Mouse (Mus musculus) midbrain, embryonic 13.5 days (tissue): Measurements from ENCODE around the gene Gjc2. TPM values are rescaled to one million over a fixed set of nuclear protein-coding genes. Genes with fewer than 3 reads are reported as not detected.
"Not testable (repeated sequence)": the region's sequence is repeated elsewhere in the genome, so short reads cannot be mapped to it uniquely, and the experiment has no call there.

ENCODE experiments used
- ATAC-seq: fragments of 200-750 bp; cut with Nextera tagmentation; 2 replicates; pipeline ENCODE4 v1.8.0; 2017; ENCODE audit warnings: mild to moderate bottlenecking, moderate TSS enrichment, moderate library complexity
- H3K27ac ChIP-seq: fragments of 300-500 bp; sonication (generic); 2 replicates; pipeline ENCODE4 v1.5.1; 2015; ENCODE audit warnings: inconsistent platforms, mild to moderate bottlenecking, moderate library complexity
- H3K27me3 ChIP-seq: fragments of 300-500 bp; sonication (generic); 2 replicates; pipeline ENCODE4 v1.6.1; 2015; ENCODE audit warnings: mild to moderate bottlenecking, inconsistent platforms
- H3K36me3 ChIP-seq: fragments of 300-500 bp; sonication (generic); 2 replicates; pipeline ENCODE4 v1.6.1; 2015; ENCODE audit warnings: mild to moderate bottlenecking, inconsistent platforms
- H3K4me1 ChIP-seq: fragments of 300-500 bp; sonication (generic); replicated peaks from 2 replicates; pipeline ENCODE4 v1.6.1; 2015; ENCODE audit warnings: inconsistent platforms
- H3K4me2 ChIP-seq: fragments of 300-500 bp; sonication (generic); replicated peaks from 2 replicates; pipeline ENCODE4 v1.6.1; 2015; ENCODE audit warnings: moderate library complexity, mild to moderate bottlenecking, inconsistent platforms
- H3K4me3 ChIP-seq: fragments of 300-500 bp; sonication (generic); replicated peaks from 2 replicates; pipeline ENCODE4 v1.5.1; 2015; ENCODE audit warnings: mild to moderate bottlenecking, inconsistent platforms
- H3K9ac ChIP-seq: fragments of 300-500 bp; sonication (generic); replicated peaks from 2 replicates; pipeline ENCODE4 v1.6.1; 2015; ENCODE audit warnings: mild to moderate bottlenecking, inconsistent platforms
- H3K9me3 ChIP-seq: fragments of 300-500 bp; sonication (generic); 2 replicates; pipeline ENCODE4 v1.6.1; 2016; ENCODE audit warnings: mild to moderate bottlenecking, inconsistent platforms
- WGBS: fragments of 180-500 bp; shearing (Covaris S2); methylation state at CpG from one replicate; pipeline ENCODE4 v1.1.7; 2015; 5-methylcytosine and 5-hydroxymethylcytosine counted together
- polyA plus RNA-seq: library from polyadenylated mRNA; unstranded; fragments of >200 nt; fragmentation: Nextera tagmentation; extraction: Ambion mirVana; gene quantifications from 2 replicates; pipeline ENCODE4 v1.2.1, GENCODE M21; 2015

Gene Gjc2
- polyA plus RNA-seq, 1 experiment from 2014 or later: not detected

- Histone ChIP-seq H3K27ac (no peak overlapping the region), H3K9ac (no peak overlapping the region), H3K4me2 (no peak overlapping the region), H3K36me3 (peaks cover 11% of the 10 kb centered on the region), H3K4me3 (no peak overlapping the region), H3K9me3 (no peaks in the 10 kb centered on the region), H3K27me3 (no peaks in the 10 kb centered on the region), H3K4me1 (peaks cover 45% of the 10 kb centered on the region)
- ATAC-seq: no peak
Observed at GRCm38 (mm10) chr11:59221604-59222003, 38.6 kb upstream of the Gjc2 start.

GRCm38 (mm10) chr11:59219064-59219463 is 36.1 kb upstream of the Gjc2 start:
- H3K4me1 ChIP-seq: peaks cover 20% of the 10 kb centered on the region
- no peak for ATAC-seq
- no peaks in the 10 kb centered on the region for H3K9me3 ChIP-seq
- H3K27ac ChIP-seq: no peak overlapping the region
- H3K27me3 ChIP-seq: no peaks in the 10 kb centered on the region
- no peak overlapping the region for H3K4me2 ChIP-seq
- H3K4me3 ChIP-seq: no peak overlapping the region
- no peak overlapping the region for H3K9ac ChIP-seq
- peaks cover 19% of the 10 kb centered on the region for H3K36me3 ChIP-seq

GRCm38 (mm10) chr11:59218389-59218998 is 35.5 kb upstream of the Gjc2 start:
- ATAC-seq: no peak
- Histone ChIP-seq H3K4me1 (peaks cover 15% of the 10 kb centered on the region), H3K27ac (no peak overlapping the region), H3K9me3 (no peaks in the 10 kb centered on the region), H3K27me3 (no peaks in the 10 kb centered on the region), H3K4me2 (no peak overlapping the region), H3K36me3 (peaks cover 21% of the 10 kb centered on the region), H3K4me3 (no peak overlapping the region), H3K9ac (no peak overlapping the region)
- 94% methylated on average over 4 of the region's 4 CpGs for WGBS

GRCm38 (mm10) chr11:59216955-59217354 is 33.9 kb upstream of the Gjc2 start:
- no peaks in the 10 kb centered on the region for H3K9me3 ChIP-seq
- H3K4me1 ChIP-seq: 0 out of 2 replicates have a peak, but pooled peaks cover 3% of the 10 kb centered on the region
- no peak overlapping the region for H3K9ac ChIP-seq
- no peak overlapping the region for H3K27ac ChIP-seq
- H3K36me3 ChIP-seq: peaks cover 35% of the 10 kb centered on the region
- no peak overlapping the region for H3K4me2 ChIP-seq
- no peaks in the 10 kb centered on the region for H3K27me3 ChIP-seq
- no peak for ATAC-seq
- WGBS: 92% methylated on average over 3 of the region's 3 CpGs
- no peak overlapping the region for H3K4me3 ChIP-seq

GRCm38 (mm10) chr11:59212892-59213494 is 30.0 kb upstream of the Gjc2 start:
- H3K4me1 ChIP-seq: peaks cover 18% of the 10 kb centered on the region

DNA sequence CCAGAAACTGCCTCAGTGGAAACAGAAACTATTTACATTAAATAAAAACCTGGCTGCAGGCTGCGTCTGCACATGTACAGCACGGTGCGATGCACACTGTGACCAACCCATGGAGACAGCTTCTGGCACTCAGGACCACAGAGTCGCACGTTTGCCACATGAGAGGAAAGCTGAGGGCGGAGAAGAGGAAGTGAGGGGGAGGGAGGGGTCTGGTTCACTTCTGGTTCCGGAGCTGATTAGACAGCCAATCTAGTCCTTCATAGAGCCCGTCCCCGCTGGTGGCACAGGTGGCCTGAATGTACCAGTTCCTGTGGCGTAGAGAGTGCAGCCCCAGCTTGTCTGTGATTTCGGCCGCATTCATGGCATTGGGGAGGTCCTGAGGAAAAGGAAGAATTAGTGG is 29.3 kb upstream of the Gjc2 start:
- not testable (repeated sequence) for H3K9me3 ChIP-seq, H3K27me3 ChIP-seq, H3K4me2 ChIP-seq, H3K9ac ChIP-seq, H3K27ac ChIP-seq, ATAC-seq, H3K4me3 ChIP-seq
- WGBS: 82% methylated on average over 12 of the region's 12 CpGs
- H3K4me1 ChIP-seq: peaks cover 24% of the 10 kb centered on the region
- peaks cover 54% of the 10 kb centered on the region for H3K36me3 ChIP-seq

More at GRCm38 (mm10) chr11:59212892-59213494, 30.0 kb upstream of the Gjc2 start:
- H3K4me3 ChIP-seq: no peak overlapping the region
- 93% methylated on average over 12 of the region's 12 CpGs for WGBS
- no peak overlapping the region for H3K4me2 ChIP-seq
- peaks cover 54% of the 10 kb centered on the region for H3K36me3 ChIP-seq
- H3K27ac ChIP-seq: no peak overlapping the region
- H3K27me3 ChIP-seq: no peaks in the 10 kb centered on the region
- H3K9me3 ChIP-seq: no peaks in the 10 kb centered on the region
- no peak overlapping the region for H3K9ac ChIP-seq
- no peak for ATAC-seq

DNA sequence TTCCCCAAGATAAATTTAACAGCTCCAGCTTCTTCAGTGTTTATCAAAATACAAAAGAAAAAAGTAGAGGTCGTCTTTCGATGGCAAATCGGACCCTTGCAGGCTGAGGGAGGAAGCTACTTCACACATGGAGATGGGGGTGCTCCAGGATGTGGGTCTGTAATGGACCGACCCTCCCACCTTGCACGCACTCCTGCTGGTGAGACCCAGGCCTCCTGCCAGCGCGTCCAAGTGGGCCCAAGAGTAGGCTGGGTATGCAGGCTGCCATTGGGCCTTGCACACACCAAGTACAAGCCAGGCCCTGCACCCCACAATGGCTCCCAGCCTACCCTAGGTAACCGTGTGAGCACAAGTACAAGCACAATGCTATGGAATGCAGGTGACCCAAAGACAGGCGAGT is 28.5 kb upstream of the Gjc2 start:
- H3K9me3 ChIP-seq, H3K4me2 ChIP-seq, H3K9ac ChIP-seq, H3K27ac ChIP-seq, H3K27me3 ChIP-seq, H3K4me3 ChIP-seq, ATAC-seq: not testable (repeated sequence)
- Histone ChIP-seq H3K4me1 (peaks cover 24% of the 10 kb centered on the region), H3K36me3 (peaks cover 54% of the 10 kb centered on the region)
- WGBS: 93% methylated on average over 9 of the region's 9 CpGs

DNA sequence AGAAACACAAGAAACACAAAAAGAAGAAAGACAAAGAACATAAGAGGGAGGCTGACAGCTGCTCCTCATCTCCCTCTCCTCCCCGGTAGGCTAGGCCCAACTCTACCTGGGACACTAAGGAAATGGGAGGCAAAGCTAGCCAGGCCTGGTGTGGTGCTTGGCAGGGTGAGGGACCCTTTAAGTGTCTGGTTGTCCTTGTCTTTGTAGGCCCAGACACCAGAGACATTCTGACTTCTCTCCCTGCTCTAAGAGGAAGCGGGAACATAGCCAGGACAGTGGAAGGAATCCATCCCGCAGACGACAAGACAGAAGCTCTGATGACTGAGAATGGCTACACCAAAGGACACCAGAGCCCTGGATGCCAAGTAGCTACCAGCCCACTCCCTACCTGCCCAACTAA is 27.0 kb upstream of the Gjc2 start:
- Histone ChIP-seq H3K9me3 (no peaks in the 10 kb centered on the region), H3K4me3 (no peak overlapping the region), H3K4me1 (peaks cover 24% of the 10 kb centered on the region), H3K36me3 (peaks cover 65% of the 10 kb centered on the region), H3K9ac (no peak overlapping the region), H3K27me3 (no peaks in the 10 kb centered on the region), H3K27ac (no peak overlapping the region), H3K4me2 (no peak overlapping the region)
- 90% methylated on average over 4 of the region's 4 CpGs for WGBS
- ATAC-seq: no peak

- Histone ChIP-seq H3K9me3 (no peaks in the 10 kb centered on the region), H3K36me3 (peaks cover 65% of the 10 kb centered on the region), H3K27me3 (no peaks in the 10 kb centered on the region), H3K4me3 (peak overlapping the region; percentile 93; the same call in 1 of the 2 replicates), H3K4me1 (peaks cover 24% of the 10 kb centered on the region), H3K4me2 (peak overlapping the region; percentile 89), H3K27ac (0 out of 2 replicates have a peak overlapping the region, but pooled peaks have one; percentile 89), H3K9ac (no peak overlapping the region)
- no peak for ATAC-seq
- 62% methylated on average over 5 of the region's 5 CpGs for WGBS
Observed at GRCm38 (mm10) chr11:59209580-59209979, 26.6 kb upstream of the Gjc2 start.

GRCm38 (mm10) chr11:59209003-59209441 is 26.0 kb upstream of the Gjc2 start:
- H3K9ac ChIP-seq: peak overlapping the region; percentile 91
- peaks cover 24% of the 10 kb centered on the region for H3K4me1 ChIP-seq
- H3K9me3 ChIP-seq: no peaks in the 10 kb centered on the region
- peaks cover 67% of the 10 kb centered on the region for H3K36me3 ChIP-seq
- ATAC-seq: peak; percentile 55
- no peaks in the 10 kb centered on the region for H3K27me3 ChIP-seq
- 9% methylated on average over 18 of the region's 18 CpGs for WGBS
- peak overlapping the region; percentile 93 for H3K4me3 ChIP-seq
- H3K27ac ChIP-seq: peak overlapping the region; percentile 89; the same call in 1 of the 2 replicates
- peak overlapping the region; percentile 89 for H3K4me2 ChIP-seq

DNA sequence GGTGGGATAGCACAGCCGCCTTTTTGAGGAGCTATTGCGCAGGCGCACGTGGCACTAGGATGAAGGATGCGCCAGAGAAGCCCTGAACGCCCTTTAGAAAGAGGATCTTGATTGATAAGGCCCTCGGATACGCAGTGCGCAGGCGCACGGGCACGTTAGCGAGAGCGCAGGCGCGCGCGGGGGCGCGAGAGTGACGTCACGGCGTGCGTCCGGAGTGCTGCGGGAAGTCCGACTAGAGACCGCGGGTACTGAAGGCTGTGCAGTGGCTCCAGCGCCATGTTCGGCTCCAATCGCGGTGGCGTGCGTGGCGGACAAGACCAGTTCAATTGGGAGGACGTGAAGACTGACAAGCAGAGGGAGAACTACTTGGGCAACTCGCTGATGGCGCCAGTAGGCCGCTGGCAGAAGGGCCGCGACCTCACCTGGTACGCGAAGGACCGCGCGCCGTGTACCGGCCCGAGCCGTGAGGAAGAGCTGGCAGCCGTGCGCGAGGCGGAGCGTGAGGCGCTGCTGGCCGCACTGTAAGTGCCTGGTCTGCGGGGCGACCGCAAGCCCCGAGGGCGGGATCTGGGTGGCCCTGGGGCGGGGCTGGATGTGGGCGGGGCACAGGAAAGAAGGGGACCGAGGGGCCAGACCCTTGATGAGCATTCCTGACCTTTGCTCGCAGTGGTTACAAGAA is 25.3 kb upstream of the Gjc2 start, which contains the start of gene 2310033P09Rik:
Gene 2310033P09Rik, plus strand, starts transcription at position 169 of the 679 bp plus-strand sequence.
- Histone ChIP-seq H3K9ac (peak within 1 kb of the TSS; percentile 91), H3K4me1 (peaks cover 24% of the 10 kb centered on the region), H3K4me3 (peak within 1 kb of the TSS; percentile 93), H3K4me2 (peak within 1 kb of the TSS; percentile 89), H3K27me3 (no peaks in the 10 kb centered on the region), H3K27ac (peak within 1 kb of the TSS; percentile 89), H3K9me3 (no peaks in the 10 kb centered on the region), H3K36me3 (peaks cover 64% of the 10 kb centered on the region)
- WGBS: under 1% methylated on average over 67 of the region's 67 CpGs
- ATAC-seq: peak; percentile 89
